Mouse (Mus musculus): ENCODE measurements around the gene Mad1l1.
"Not testable (repeated sequence)": the region's sequence is repeated elsewhere in the genome, so short reads cannot be mapped to it uniquely, and the experiment has no call there.

The Mad1l1 gene

GRCm38 (mm10) chr5:140321042-140321755 is at the start of gene Mad1l1, which contains the start of gene Nudt1:
Gene Mad1l1 (minus strand): TSS chr5:140321552.
Gene Nudt1 (plus strand): TSS chr5:140321656.
- DNase-seq (ENCODE audit: low read depth, low spot score) = peak; percentile 96
- Histone ChIP-seq H3K36me3 (ENCODE audit: control insufficient read depth, insufficient read depth, low read length, poor library complexity, severe bottlenecking) (no peaks in the 10 kb centered on the region), H3K27me3 (ENCODE audit: control insufficient read depth, insufficient read depth, low read length, poor library complexity, severe bottlenecking) (no peaks in the 10 kb centered on the region)

- DNase-seq (ENCODE audit: low read depth, low spot score) = no peak
- no peaks in the 10 kb centered on the region for H3K27me3 ChIP-seq (ENCODE audit: control insufficient read depth, insufficient read depth, low read length, poor library complexity, severe bottlenecking)
- peaks cover 5% of the 10 kb centered on the region for H3K36me3 ChIP-seq (ENCODE audit: control insufficient read depth, insufficient read depth, low read length, poor library complexity, severe bottlenecking)
These were observed 49.3 kb upstream of the Mad1l1 start for GRCm38 (mm10) chr5:140370446-140371254.

DNA sequence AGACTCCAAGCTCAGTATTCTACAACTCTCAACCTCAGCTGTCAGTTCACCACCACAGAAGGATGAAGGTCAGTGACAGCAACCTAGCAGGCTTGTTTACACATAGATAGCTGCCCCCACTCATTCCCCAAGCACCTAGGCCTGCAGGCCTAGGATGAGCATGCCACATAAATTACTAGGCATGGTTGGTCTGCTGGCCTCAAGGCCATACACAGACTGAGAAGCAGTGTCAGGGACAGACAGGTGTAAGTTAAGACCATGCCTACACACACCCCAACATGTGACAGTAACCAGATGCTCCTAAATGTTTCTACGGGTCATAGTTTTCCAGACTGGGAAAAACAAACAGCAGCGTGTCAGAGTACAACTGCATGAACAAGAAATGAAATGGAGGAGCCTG is 48.1 kb upstream of the Mad1l1 start:
- H3K27me3 ChIP-seq (ENCODE audit: control insufficient read depth, insufficient read depth, low read length, poor library complexity, severe bottlenecking) = no peaks in the 10 kb centered on the region
- no peak for DNase-seq (ENCODE audit: low read depth, low spot score)
- H3K36me3 ChIP-seq (ENCODE audit: control insufficient read depth, insufficient read depth, low read length, poor library complexity, severe bottlenecking) = peaks cover 4% of the 10 kb centered on the region; the same call in 1 of the 2 replicates

GRCm38 (mm10) chr5:140368926-140369325 is 47.6 kb upstream of the Mad1l1 start:
- no peak for DNase-seq (ENCODE audit: low read depth, low spot score)
- no peaks in the 10 kb centered on the region for H3K27me3 ChIP-seq (ENCODE audit: control insufficient read depth, insufficient read depth, low read length, poor library complexity, severe bottlenecking)
- peaks cover 4% of the 10 kb centered on the region; the same call in 1 of the 2 replicates for H3K36me3 ChIP-seq (ENCODE audit: control insufficient read depth, insufficient read depth, low read length, poor library complexity, severe bottlenecking)

DNA sequence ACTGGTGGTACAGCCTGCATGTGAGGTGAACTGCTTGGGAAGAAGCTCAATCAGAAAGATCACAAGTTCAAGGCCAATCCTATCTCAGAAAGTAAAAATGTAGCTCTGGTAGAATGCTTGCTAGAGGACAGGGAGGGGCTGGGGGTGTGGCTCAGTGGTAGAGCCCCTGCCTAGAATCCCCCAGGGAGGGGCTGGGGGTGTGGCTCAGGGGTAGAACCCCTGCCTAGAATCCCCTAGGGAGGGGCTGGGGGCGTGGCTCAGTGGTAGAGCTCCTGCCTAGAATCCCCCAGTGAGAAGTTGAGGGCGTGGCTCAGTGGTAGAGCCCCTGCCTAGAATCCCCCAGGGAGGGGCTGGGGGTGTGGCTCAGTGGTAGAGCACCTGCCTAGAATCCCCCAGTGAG is 46.8 kb upstream of the Mad1l1 start:
- peak; percentile 34 for DNase-seq (ENCODE audit: low read depth, low spot score)
- not testable (repeated sequence) for H3K27me3 ChIP-seq (ENCODE audit: control insufficient read depth, insufficient read depth, low read length, poor library complexity, severe bottlenecking); H3K36me3 ChIP-seq (ENCODE audit: control insufficient read depth, insufficient read depth, low read length, poor library complexity, severe bottlenecking)

DNA sequence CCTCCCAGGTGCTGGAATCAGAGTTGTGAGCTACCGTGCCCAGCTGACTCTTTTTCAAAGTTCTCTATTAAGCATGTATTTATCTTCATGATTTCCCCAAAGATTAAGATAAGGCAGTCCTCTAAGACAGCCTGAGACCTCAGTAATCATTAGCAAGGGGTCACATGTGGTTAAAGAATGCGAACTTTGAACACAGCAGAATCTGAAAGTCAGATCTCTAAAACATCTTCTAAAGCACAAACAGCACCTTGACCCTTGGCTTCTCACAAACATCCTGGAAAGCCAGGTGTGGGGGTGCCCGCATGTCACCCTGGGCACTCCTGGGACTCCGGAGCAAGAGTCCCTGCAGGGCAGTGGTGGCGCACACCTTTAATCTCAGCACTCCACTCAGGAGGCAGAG is 43.1 kb upstream of the Mad1l1 start:
- DNase-seq (ENCODE audit: low read depth, low spot score) = no peak
- Histone ChIP-seq H3K36me3 (ENCODE audit: control insufficient read depth, insufficient read depth, low read length, poor library complexity, severe bottlenecking) (peaks cover 15% of the 10 kb centered on the region), H3K27me3 (ENCODE audit: control insufficient read depth, insufficient read depth, low read length, poor library complexity, severe bottlenecking) (no peaks in the 10 kb centered on the region)

GRCm38 (mm10) chr5:140359930-140360674 is 38.8 kb upstream of the Mad1l1 start:
- DNase-seq (ENCODE audit: low read depth, low spot score) = no peak
- Histone ChIP-seq H3K36me3 (ENCODE audit: control insufficient read depth, insufficient read depth, low read length, poor library complexity, severe bottlenecking) (peaks cover 29% of the 10 kb centered on the region), H3K27me3 (ENCODE audit: control insufficient read depth, insufficient read depth, low read length, poor library complexity, severe bottlenecking) (no peaks in the 10 kb centered on the region)

DNA sequence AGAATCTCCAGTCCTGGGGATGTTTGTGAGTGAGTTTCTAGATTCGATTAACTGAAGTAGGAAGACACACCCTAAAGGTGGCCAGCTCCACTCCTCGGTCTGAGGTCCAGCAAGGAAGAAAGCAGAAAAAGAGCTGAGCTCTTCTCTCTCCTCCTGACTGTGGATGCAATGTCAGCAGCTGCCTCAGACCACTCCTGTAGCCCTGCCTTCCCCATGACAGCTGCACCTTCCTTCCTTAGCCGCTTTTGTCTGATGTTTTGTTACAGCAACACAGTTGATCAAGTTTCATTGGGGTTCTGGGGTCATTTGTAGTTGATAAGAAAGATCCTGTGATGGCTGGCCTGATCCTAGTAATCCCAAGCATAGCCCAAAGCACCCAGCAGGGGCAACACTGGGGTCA is 36.1 kb upstream of the Mad1l1 start:
- no peaks in the 10 kb centered on the region for H3K27me3 ChIP-seq (ENCODE audit: control insufficient read depth, insufficient read depth, low read length, poor library complexity, severe bottlenecking)
- DNase-seq (ENCODE audit: low read depth, low spot score) = no peak

DNA sequence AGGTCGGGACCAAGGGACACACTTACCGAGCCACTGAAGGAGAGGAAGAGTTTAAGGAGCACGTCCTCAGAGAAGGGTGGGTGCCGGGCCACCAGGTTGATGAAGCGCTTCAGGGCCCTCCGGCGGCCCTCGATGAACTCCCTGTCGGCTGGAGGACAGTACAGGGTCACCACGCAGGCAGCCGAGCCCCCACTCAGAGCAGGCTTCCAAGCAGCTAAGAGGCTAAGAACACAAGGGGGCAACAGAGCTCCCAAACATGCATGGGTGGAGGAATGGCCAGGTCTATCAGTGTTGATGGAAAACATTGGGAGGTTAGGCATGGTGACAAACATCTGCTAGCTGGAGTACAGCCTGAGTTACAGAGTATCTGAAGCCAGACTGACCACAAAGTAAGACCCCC is 34.6 kb upstream of the Mad1l1 start:
- DNase-seq (ENCODE audit: low read depth, low spot score) = no peak
- H3K36me3 ChIP-seq (ENCODE audit: control insufficient read depth, insufficient read depth, low read length, poor library complexity, severe bottlenecking) = peaks cover 40% of the 10 kb centered on the region
- no peaks in the 10 kb centered on the region for H3K27me3 ChIP-seq (ENCODE audit: control insufficient read depth, insufficient read depth, low read length, poor library complexity, severe bottlenecking)

More for the DNA sequence above, 36.1 kb upstream of the Mad1l1 start:
- peaks cover 40% of the 10 kb centered on the region for H3K36me3 ChIP-seq (ENCODE audit: control insufficient read depth, insufficient read depth, low read length, poor library complexity, severe bottlenecking)

GRCm38 (mm10) chr5:140352352-140352751 is 31.0 kb upstream of the Mad1l1 start:
- DNase-seq (ENCODE audit: low read depth, low spot score) = no peak

GRCm38 (mm10) chr5:140350731-140351497 is 29.6 kb upstream of the Mad1l1 start:
- no peak for DNase-seq (ENCODE audit: low read depth, low spot score)
- Histone ChIP-seq H3K36me3 (ENCODE audit: control insufficient read depth, insufficient read depth, low read length, poor library complexity, severe bottlenecking) (peaks cover 35% of the 10 kb centered on the region), H3K27me3 (ENCODE audit: control insufficient read depth, insufficient read depth, low read length, poor library complexity, severe bottlenecking) (no peaks in the 10 kb centered on the region)

More at GRCm38 (mm10) chr5:140352352-140352751, 31.0 kb upstream of the Mad1l1 start:
- Histone ChIP-seq H3K36me3 (ENCODE audit: control insufficient read depth, insufficient read depth, low read length, poor library complexity, severe bottlenecking) (peaks cover 28% of the 10 kb centered on the region), H3K27me3 (ENCODE audit: control insufficient read depth, insufficient read depth, low read length, poor library complexity, severe bottlenecking) (no peaks in the 10 kb centered on the region)

DNA sequence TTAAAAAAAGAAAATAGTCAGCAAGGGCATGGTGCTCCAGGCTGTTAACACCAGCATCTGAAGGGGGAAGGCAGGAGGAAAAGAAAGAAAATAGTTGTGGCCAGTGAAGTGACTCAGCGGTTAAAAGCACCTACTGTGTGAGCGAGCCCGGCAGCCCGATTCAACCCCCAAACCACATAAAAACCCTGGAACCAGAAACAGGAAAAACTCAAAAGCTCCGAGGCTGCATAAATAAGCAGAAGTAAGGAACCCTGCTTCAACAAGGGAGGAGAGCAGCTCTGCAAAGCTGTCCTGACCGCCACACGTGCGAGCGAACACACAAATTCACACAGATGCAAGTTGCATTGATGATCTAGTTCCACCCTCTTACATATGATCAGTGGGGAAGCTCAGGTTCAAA is 28.5 kb upstream of the Mad1l1 start:
- DNase-seq (ENCODE audit: low read depth, low spot score) = no peak
- Histone ChIP-seq H3K36me3 (ENCODE audit: control insufficient read depth, insufficient read depth, low read length, poor library complexity, severe bottlenecking) (peaks cover 30% of the 10 kb centered on the region), H3K27me3 (ENCODE audit: control insufficient read depth, insufficient read depth, low read length, poor library complexity, severe bottlenecking) (no peaks in the 10 kb centered on the region)

DNA sequence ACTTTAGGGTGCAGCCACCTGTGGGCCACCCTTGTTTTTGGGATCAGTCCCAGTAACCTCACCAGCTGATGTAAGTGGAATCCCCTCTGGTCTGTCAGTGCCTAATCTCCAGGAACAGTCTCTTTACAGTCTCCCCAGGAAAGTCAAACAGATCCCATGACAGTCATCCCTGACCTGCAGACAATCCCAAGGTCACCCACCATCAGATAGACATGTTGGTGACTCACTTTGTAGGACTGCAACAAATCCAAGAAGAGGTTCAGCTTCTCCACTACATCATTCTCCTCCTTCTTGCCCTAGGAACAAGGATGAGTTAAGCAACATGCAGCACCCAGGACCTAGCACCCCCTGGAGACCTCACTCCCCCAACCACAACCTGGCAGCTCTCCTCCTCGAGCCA is 24.7 kb upstream of the Mad1l1 start:
- no peaks in the 10 kb centered on the region for H3K27me3 ChIP-seq (ENCODE audit: control insufficient read depth, insufficient read depth, low read length, poor library complexity, severe bottlenecking)
- no peak for DNase-seq (ENCODE audit: low read depth, low spot score)
- H3K36me3 ChIP-seq (ENCODE audit: control insufficient read depth, insufficient read depth, low read length, poor library complexity, severe bottlenecking) = peaks cover 17% of the 10 kb centered on the region

- no peaks in the 10 kb centered on the region for H3K27me3 ChIP-seq (ENCODE audit: control insufficient read depth, insufficient read depth, low read length, poor library complexity, severe bottlenecking)
- H3K36me3 ChIP-seq (ENCODE audit: control insufficient read depth, insufficient read depth, low read length, poor library complexity, severe bottlenecking) = peaks cover 17% of the 10 kb centered on the region
- DNase-seq (ENCODE audit: low read depth, low spot score) = no peak
These were observed 23.9 kb upstream of the Mad1l1 start for GRCm38 (mm10) chr5:140345244-140345643.

Measured in splenic B cell, adult 2 months (primary cell).